Mouse (Mus musculus): ENCODE measurements at regions not wholly inside any gene's neighbourhood (a gene's known extent, or its start where the extent isn't known, plus 50 kb on each side); places are given as distances from the start of the nearest gene placed in this dataset.

- intact Hi-C loops (cut with DNase I) = no loop called here
- no peak for DNase-seq (ENCODE audit: low spot score in 2 of 2)
Observed at GRCm38 (mm10) chr16:65469681-65470080, 50.6 kb upstream of the Pou1f1 start.

Small RNA genes in the stretch of these regions (microRNA-seq; reads per million reads assigned to microRNA genes)
- 0 reads per million in 2 experiments for gene Gm23659

Data from left cerebral cortex, postnatal 25 days (tissue).